Mouse (Mus musculus): Measurements from ENCODE around the gene Kbtbd2. TPM values are rescaled to one million over a fixed set of nuclear protein-coding genes. Genes with fewer than 3 reads are reported as not detected.

Kbtbd2 gene
- total and polyA plus RNA-seq, 3 experiments, result 9.3 to 34.2 (median 11.0) TPM

- H3K79me2 ChIP-seq (replicated peaks; ENCODE audit: control insufficient read depth, extremely low read depth, insufficient read depth, poor library complexity, severe bottlenecking), result peaks cover 57% of the 10 kb centered on the region
- H3K27ac ChIP-seq (ENCODE audit: insufficient read depth, low read depth), result no peak overlapping the region
- DNase-seq (ENCODE audit: extremely low read depth), result no peak
- peak overlapping the region; percentile 82; the same call in 1 of the 2 replicates for H3K4me2 ChIP-seq (ENCODE audit: insufficient read depth, low read depth, poor library complexity, severe bottlenecking)
- peak overlapping the region; percentile 66 to 85 (median 77) for H3K4me3 ChIP-seq (replicated peaks in 1 of 3; ENCODE audit: low read depth in 2 of 3, low read length in 2 of 3, poor library complexity in 1 of 3)
- H3K4me1 ChIP-seq (ENCODE audit: control insufficient read depth in 1 of 2, insufficient read depth in 2 of 2), result peaks cover 0 to 50% of the 10 kb centered on the region in 2 experiments; a peak in 2 of 4 replicates
- no peaks in the 10 kb centered on the region for H3K9me3 ChIP-seq (replicated peaks; ENCODE audit: low read length)
- no peaks in the 10 kb centered on the region for H3K27me3 ChIP-seq (replicated peaks)
- dilution Hi-C loops (cut with MboI; ENCODE audit: extremely low pct_ligation_motif_present, extremely low pct_unique_long_range_greater_than_20kb, low sequenced_read_pairs), result no loop called here
- no peak for TF ChIP-seq MAFK (IDR thresholded peaks at IDR 0.05; ENCODE audit: insufficient replicate concordance, low read length)
- TF ChIP-seq ZMIZ1 (IDR thresholded peaks at IDR 0.05; ENCODE audit: low read depth, low read length), result no peak
- no peak for TF ChIP-seq TBP (conservative IDR thresholded peaks at IDR 0.05; ENCODE audit: low read depth, low read length)
- no peak for TF ChIP-seq USF1 (IDR thresholded peaks at IDR 0.05; ENCODE audit: low read depth, low read length)
- TF ChIP-seq ETS1 (conservative IDR thresholded peaks at IDR 0.05; ENCODE audit: low read depth, low read length), result no peak
- no peak; the same call in 1 of the 2 replicates for TF ChIP-seq MXI1 (IDR thresholded peaks at IDR 0.05; ENCODE audit: low read depth, low read length)
- TF ChIP-seq NELFE (IDR thresholded peaks at IDR 0.05; ENCODE audit: low read depth, low read length), result no peak
- TF ChIP-seq SIN3A (IDR thresholded peaks at IDR 0.05; ENCODE audit: low read length), result no peak
- TF ChIP-seq UBTF (IDR thresholded peaks at IDR 0.05; ENCODE audit: low read depth, low read length), result no peak
- peaks cover 0 to 14% of the 10 kb centered on the region in 2 experiments for H3K36me3 ChIP-seq (replicated peaks in 1 of 2; ENCODE audit: control insufficient read depth in 1 of 2, insufficient read depth in 1 of 2, low read length in 1 of 2)
- in situ Hi-C loops (cut with MboI; ENCODE audit: low pct_ligation_motif_present, low pct_unique_long_range_greater_than_20kb, low sequenced_read_pairs), result no loop called here
- peak overlapping the region; percentile 95 for H3K9ac ChIP-seq (ENCODE audit: insufficient read depth, low read depth)
Observed at GRCm38 (mm10) chr6:56796232-56796631, 1.4 kb downstream of the Kbtbd2 start.

GRCm38 (mm10) chr6:56794834-56795233 is 2.8 kb downstream of the Kbtbd2 start:
- Histone ChIP-seq H3K4me1 (ENCODE audit: control insufficient read depth in 1 of 2, insufficient read depth in 2 of 2) (peaks cover 0 to 44% of the 10 kb centered on the region in 2 experiments; a peak in 2 of 4 replicates), H3K36me3 (replicated peaks in 1 of 2; ENCODE audit: control insufficient read depth in 1 of 2, insufficient read depth in 1 of 2, low read length in 1 of 2) (peaks cover 0 to 17% of the 10 kb centered on the region in 2 experiments), H3K27ac (ENCODE audit: insufficient read depth, low read depth) (no peak overlapping the region), H3K27me3 (replicated peaks) (no peaks in the 10 kb centered on the region), H3K9me3 (replicated peaks; ENCODE audit: low read length) (no peaks in the 10 kb centered on the region), H3K9ac (ENCODE audit: insufficient read depth, low read depth) (peak overlapping the region; percentile 33; the same call in 1 of the 2 replicates), H3K4me2 (ENCODE audit: insufficient read depth, low read depth, poor library complexity, severe bottlenecking) (peak overlapping the region; percentile 79; the same call in 1 of the 2 replicates), H3K4me3 (replicated peaks in 1 of 3; ENCODE audit: low read depth in 2 of 3, low read length in 2 of 3, poor library complexity in 1 of 3) (peak overlapping the region; percentile 2 to 85 (median 23)), H3K79me2 (replicated peaks; ENCODE audit: control insufficient read depth, extremely low read depth, insufficient read depth, poor library complexity, severe bottlenecking) (peaks cover 69% of the 10 kb centered on the region)
- dilution Hi-C loops (cut with MboI; ENCODE audit: extremely low pct_ligation_motif_present, extremely low pct_unique_long_range_greater_than_20kb, low sequenced_read_pairs), result no loop called here
- DNase-seq (ENCODE audit: extremely low read depth), result no peak
- in situ Hi-C loops (cut with MboI; ENCODE audit: low pct_ligation_motif_present, low pct_unique_long_range_greater_than_20kb, low sequenced_read_pairs), result no loop called here
- TF ChIP-seq ETS1 (conservative IDR thresholded peaks at IDR 0.05; ENCODE audit: low read depth, low read length) (no peak), POLR2AphosphoS2 (IDR thresholded peaks at IDR 0.05; ENCODE audit: low read depth, low read length) (no peak), PAX5 (IDR thresholded peaks at IDR 0.05; ENCODE audit: low read length) (no peak), NRF1 (IDR thresholded peaks at IDR 0.05; ENCODE audit: low read depth, low read length) (no peak), KAT2A (IDR thresholded peaks at IDR 0.05; ENCODE audit: insufficient replicate concordance, low read length) (no peak), SMC3 (IDR thresholded peaks at IDR 0.05; ENCODE audit: low read depth, low read length) (no peak), IRF4 (IDR thresholded peaks at IDR 0.05; ENCODE audit: low read depth, low read length) (peak; percentile 62; the same call in 1 of the 2 replicates), HCFC1 (IDR thresholded peaks at IDR 0.05; ENCODE audit: low read depth, low read length) (no peak), RCOR1 (conservative IDR thresholded peaks at IDR 0.05; ENCODE audit: low read depth, low read length) (no peak)

Measured in CH12.LX (cell line).